Mouse (Mus musculus) midbrain, embryonic 10.5 days (tissue): ENCODE data around the gene Ror2. TPM values are rescaled to one million over a fixed set of nuclear protein-coding genes. Genes with fewer than 3 reads are reported as not detected.
A peak's percentile ranks its signal among the peaks of the same experiment; 100 is the strongest.

Source experiments
- DNase-seq: peaks from one replicate; pipeline ENCODE4 v3.0.0-alpha.2; 2017; ENCODE audit warnings: low spot score
- H3K27ac ChIP-seq: fragments of 300-500 bp; sonication (generic); replicated peaks from 2 replicates; pipeline ENCODE4 v1.5.1; 2016; ENCODE audit warnings: mild to moderate bottlenecking
- H3K27me3 ChIP-seq: fragments of 300-500 bp; sonication (generic); 2 replicates; pipeline ENCODE4 v1.6.1; 2016; ENCODE audit warnings: low read depth, mild to moderate bottlenecking; ENCODE audit not compliant: poor library complexity, severe bottlenecking
- H3K36me3 ChIP-seq: fragments of 300-500 bp; sonication (generic); 2 replicates; pipeline ENCODE4 v1.6.1; 2016; ENCODE audit warnings: mild to moderate bottlenecking, moderate library complexity
- H3K4me1 ChIP-seq: fragments of 300-500 bp; sonication (generic); 2 replicates; pipeline ENCODE4 v1.6.1; 2016
- H3K4me3 ChIP-seq: fragments of 300-500 bp; sonication (generic); 2 replicates; pipeline ENCODE4 v1.5.1; 2016; ENCODE audit warnings: mild to moderate bottlenecking, moderate library complexity
- H3K9me3 ChIP-seq: fragments of 300-500 bp; sonication (generic); replicated peaks from 2 replicates; pipeline ENCODE4 v1.6.1; 2016; ENCODE audit warnings: mild to moderate bottlenecking
- WGBS: fragments of 180-500 bp; shearing (Covaris S2); methylation state at CpG from one replicate; pipeline ENCODE4 v1.1.7; 2016; 5-methylcytosine and 5-hydroxymethylcytosine counted together
- polyA plus RNA-seq: library from polyadenylated mRNA; unstranded; fragments of >200 nt; fragmentation: Nextera tagmentation; extraction: Ambion mirVana; gene quantifications from 2 replicates; pipeline ENCODE4 v1.2.1, GENCODE M21; 2016

The Ror2 gene
- polyA plus RNA-seq, 1 experiment from 2014 or later = 11.0 TPM

- no peak overlapping the region for H3K4me3 ChIP-seq
- 90% methylated on average over 6 of the region's 6 CpGs for WGBS
- no peak for DNase-seq
- H3K27me3 ChIP-seq = no peaks in the 10 kb centered on the region
- H3K9me3 ChIP-seq = peaks cover 23% of the 10 kb centered on the region
- no peak overlapping the region for H3K27ac ChIP-seq
- no peaks in the 10 kb centered on the region for H3K4me1 ChIP-seq
- peaks cover 5% of the 10 kb centered on the region; the same call in 1 of the 2 replicates for H3K36me3 ChIP-seq
Measured at GRCm38 (mm10) chr13:53221176-53221575, 64.7 kb downstream of the Ror2 start.

DNA sequence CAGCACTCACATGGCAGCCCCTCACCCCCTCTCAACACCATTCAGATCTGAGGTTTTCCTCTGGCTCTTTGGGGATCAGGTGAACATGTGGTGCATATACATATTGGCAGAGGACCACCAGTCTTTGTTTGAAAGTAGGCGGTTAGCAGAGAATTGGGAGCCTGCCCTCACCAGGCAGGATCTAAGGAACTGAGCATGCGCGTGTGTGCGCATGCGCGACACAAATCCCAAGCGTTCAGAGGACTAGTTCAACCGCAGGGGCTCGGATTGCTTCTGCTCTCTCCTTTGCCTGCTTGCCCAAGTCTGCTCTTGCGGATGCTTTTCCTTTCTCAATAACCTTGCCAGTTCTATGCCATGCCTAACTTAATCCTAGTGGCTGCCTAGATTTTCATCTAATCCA, 66.0 kb downstream of the Ror2 start:
- H3K4me3 ChIP-seq = no peak overlapping the region
- DNase-seq = no peak
- 93% methylated on average over 10 of the region's 10 CpGs for WGBS

GRCm38 (mm10) chr13:53219391-53219790, 66.5 kb downstream of the Ror2 start:
- no peaks in the 10 kb centered on the region for H3K27me3 ChIP-seq
- H3K4me3 ChIP-seq = no peak overlapping the region
- no peak for DNase-seq
- peaks cover 3% of the 10 kb centered on the region; the same call in 1 of the 2 replicates for H3K36me3 ChIP-seq
- no peaks in the 10 kb centered on the region for H3K4me1 ChIP-seq
- H3K9me3 ChIP-seq = peaks cover 8% of the 10 kb centered on the region
- WGBS = 93% methylated on average over 3 of the region's 3 CpGs
- no peak overlapping the region for H3K27ac ChIP-seq

More for the DNA sequence above, 66.0 kb downstream of the Ror2 start:
- H3K4me1 ChIP-seq = no peaks in the 10 kb centered on the region
- no peaks in the 10 kb centered on the region for H3K27me3 ChIP-seq
- peaks cover 5% of the 10 kb centered on the region; the same call in 1 of the 2 replicates for H3K36me3 ChIP-seq
- H3K27ac ChIP-seq = no peak overlapping the region
- peaks cover 13% of the 10 kb centered on the region for H3K9me3 ChIP-seq

GRCm38 (mm10) chr13:53217396-53217975, 68.4 kb downstream of the Ror2 start:
- H3K4me3 ChIP-seq = no peak overlapping the region
- 83% methylated on average over 6 of the region's 6 CpGs for WGBS
- H3K9me3 ChIP-seq = no peaks in the 10 kb centered on the region
- no peak for DNase-seq
- H3K4me1 ChIP-seq = peaks cover 6% of the 10 kb centered on the region
- no peak overlapping the region for H3K27ac ChIP-seq
- no peaks in the 10 kb centered on the region; the same call in 1 of the 2 replicates for H3K36me3 ChIP-seq
- no peaks in the 10 kb centered on the region for H3K27me3 ChIP-seq

GRCm38 (mm10) chr13:53211971-53212733, 73.8 kb downstream of the Ror2 start:
- Histone ChIP-seq H3K27me3 (0 out of 2 replicates have a peak, but pooled peaks cover 3% of the 10 kb centered on the region), H3K4me1 (peaks cover 28% of the 10 kb centered on the region), H3K9me3 (no peaks in the 10 kb centered on the region), H3K4me3 (peak overlapping the region; percentile 55), H3K36me3 (no peaks in the 10 kb centered on the region), H3K27ac (peak overlapping the region; percentile 81)
- DNase-seq = peak; percentile 69
- 11% methylated on average over 18 of the region's 19 CpGs for WGBS

DNA sequence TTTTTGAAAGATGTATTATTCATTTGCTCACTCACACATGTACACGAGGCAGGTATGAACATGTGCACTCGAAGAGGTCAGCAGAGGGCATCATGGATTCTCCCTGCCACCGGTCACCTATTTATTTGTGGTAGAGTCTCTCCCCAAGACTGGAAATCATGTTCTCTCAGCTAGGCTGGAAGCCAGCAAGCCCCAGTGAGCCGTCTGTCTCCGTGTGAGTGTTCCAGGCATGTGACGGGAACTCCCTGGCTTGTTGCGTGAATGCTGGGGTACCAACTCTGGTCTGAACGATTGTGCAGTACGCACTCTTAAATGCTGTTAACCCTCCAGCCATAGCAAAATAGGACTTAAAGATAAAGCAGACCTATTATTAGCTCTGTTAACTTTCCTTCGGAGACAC, 77.4 kb downstream of the Ror2 start:
- Histone ChIP-seq H3K27me3 (0 out of 2 replicates have a peak, but pooled peaks cover 3% of the 10 kb centered on the region), H3K9me3 (no peaks in the 10 kb centered on the region), H3K36me3 (no peaks in the 10 kb centered on the region), H3K4me1 (peaks cover 34% of the 10 kb centered on the region), H3K4me3 (no peak overlapping the region), H3K27ac (no peak overlapping the region)
- 90% methylated on average over 10 of the region's 10 CpGs for WGBS
- no peak for DNase-seq

- Histone ChIP-seq H3K27ac (no peak overlapping the region; the same call in 1 of the 2 replicates), H3K27me3 (0 out of 2 replicates have a peak, but pooled peaks cover 3% of the 10 kb centered on the region), H3K9me3 (no peaks in the 10 kb centered on the region), H3K4me1 (peaks cover 33% of the 10 kb centered on the region), H3K36me3 (no peaks in the 10 kb centered on the region), H3K4me3 (no peak overlapping the region)
- DNase-seq = peak; percentile 36
- 60% methylated on average over 17 of the region's 17 CpGs for WGBS
Measured at GRCm38 (mm10) chr13:53205128-53205911, 80.6 kb downstream of the Ror2 start.

DNA sequence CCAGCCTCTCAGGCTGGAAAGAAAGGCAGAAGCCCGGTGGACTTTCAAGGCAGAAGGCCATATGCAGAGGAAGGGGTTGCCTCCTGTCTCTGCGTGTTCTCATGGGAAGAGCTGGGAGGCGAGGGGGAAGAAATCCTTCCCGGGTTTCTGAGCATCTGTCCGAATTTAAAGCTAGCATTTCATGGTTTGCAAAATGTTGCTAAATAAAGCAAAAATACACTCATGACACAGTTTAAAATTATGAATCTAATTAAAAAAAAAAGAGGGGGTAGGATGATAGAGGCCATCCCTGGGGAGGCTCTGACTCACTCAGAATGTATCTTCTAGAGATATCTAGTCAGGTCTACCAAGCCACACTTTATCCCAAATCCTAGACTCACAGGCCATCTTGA, 83.5 kb downstream of the Ror2 start:
- Histone ChIP-seq H3K36me3 (no peaks in the 10 kb centered on the region), H3K27me3 (no peaks in the 10 kb centered on the region), H3K4me1 (peaks cover 32% of the 10 kb centered on the region), H3K9me3 (no peaks in the 10 kb centered on the region), H3K27ac (peak overlapping the region; percentile 77), H3K4me3 (no peak overlapping the region)
- 66% methylated on average over 5 of the region's 5 CpGs for WGBS
- DNase-seq = no peak

- Histone ChIP-seq H3K36me3 (no peaks in the 10 kb centered on the region), H3K4me1 (peaks cover 34% of the 10 kb centered on the region), H3K4me3 (peak overlapping the region; percentile 3; the same call in 1 of the 2 replicates), H3K9me3 (no peaks in the 10 kb centered on the region), H3K27ac (peak overlapping the region; percentile 77), H3K27me3 (no peaks in the 10 kb centered on the region)
- peak; percentile 55 for DNase-seq
- 17% methylated on average over 18 of the region's 18 CpGs for WGBS
Measured at GRCm38 (mm10) chr13:53201628-53202438, 84.1 kb downstream of the Ror2 start.

DNA sequence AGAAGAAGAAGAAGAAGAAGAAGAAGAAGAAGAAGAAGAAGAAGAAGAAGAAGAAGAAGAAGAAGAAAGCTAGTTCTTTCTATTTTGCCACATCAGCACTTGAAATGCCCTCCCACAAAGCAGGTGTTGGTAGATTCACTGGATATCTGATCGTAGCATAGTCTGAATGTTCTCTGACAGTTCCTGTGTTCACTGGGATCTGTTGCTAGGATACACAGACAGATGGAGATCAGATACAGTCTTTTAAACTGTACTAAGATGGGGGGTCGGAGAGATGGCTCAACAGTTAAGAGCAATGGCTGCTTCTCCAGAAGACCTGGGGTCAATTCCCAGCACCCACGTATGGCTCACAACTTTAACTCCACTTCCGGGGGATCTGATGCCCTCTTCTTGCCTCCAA, 85.8 kb downstream of the Ror2 start:
- H3K4me1 ChIP-seq = peaks cover 39% of the 10 kb centered on the region
- DNase-seq = no peak
- 94% methylated on average over 4 of the region's 4 CpGs for WGBS
- H3K27ac ChIP-seq = no peak overlapping the region
- H3K27me3 ChIP-seq = no peaks in the 10 kb centered on the region
- H3K9me3 ChIP-seq = no peaks in the 10 kb centered on the region
- no peaks in the 10 kb centered on the region for H3K36me3 ChIP-seq
- H3K4me3 ChIP-seq = no peak overlapping the region

- WGBS = 94% methylated on average over 7 of the region's 7 CpGs
- 0 out of 2 replicates have a peak overlapping the region, but pooled peaks have one; percentile 13 for H3K27ac ChIP-seq
- no peaks in the 10 kb centered on the region for H3K36me3 ChIP-seq
- no peak overlapping the region for H3K4me3 ChIP-seq
- peaks cover 37% of the 10 kb centered on the region for H3K4me1 ChIP-seq
- H3K9me3 ChIP-seq = no peaks in the 10 kb centered on the region
- no peaks in the 10 kb centered on the region for H3K27me3 ChIP-seq
- DNase-seq = no peak
Measured at GRCm38 (mm10) chr13:53199262-53199661, 86.7 kb downstream of the Ror2 start.

GRCm38 (mm10) chr13:53196690-53197089, 89.2 kb downstream of the Ror2 start:
- Histone ChIP-seq H3K36me3 (no peaks in the 10 kb centered on the region), H3K27me3 (no peaks in the 10 kb centered on the region), H3K4me3 (no peak overlapping the region), H3K9me3 (no peaks in the 10 kb centered on the region), H3K4me1 (peaks cover 35% of the 10 kb centered on the region), H3K27ac (no peak overlapping the region; the same call in 1 of the 2 replicates)
- no peak for DNase-seq
- WGBS = 83% methylated on average over 6 of the region's 7 CpGs
